Comparison of ENCODE assay signal across 26 mouse cellular contexts in genomic region chr2:50822738-50823137, GRCm38 (mm10).
A peak's percentile ranks its signal among the peaks of the same experiment; 100 is the strongest.
DNase-seq lines count a peak whose midpoint lies in the region; ATAC-seq and TF ChIP-seq lines count a peak whose summit lies in the region.
"Had no signal": no experiment of that assay in that cellular context is flagged by ENCODE, and none has a peak within 500 bp of the region (broad histone marks: within the 10 kb centered on the region; RNA-seq: fewer than 3 reads in every experiment).

No protein-coding gene starts in this region.

- no peak overlapping the region for H3K4me3 ChIP-seq in liver, adult 2 months (ENCODE audit: insufficient read depth, low read depth, low read length)
- no peak overlapping the region for H3K4me3 ChIP-seq in liver, embryonic 12.5 days
- H3K4me3 ChIP-seq in lung, embryonic 16.5 days (ENCODE audit: low read length) = no peak overlapping the region
- no peak overlapping the region for H3K4me3 ChIP-seq in lung, adult 2 months (replicated peaks; ENCODE audit: extremely low read depth, low read depth, low read length)
- no peak overlapping the region for H3K4me3 ChIP-seq in heart, embryonic 11.5 days (ENCODE audit: low read depth, low read length)
- H3K4me3 ChIP-seq: embryonic facial prominence, embryonic 12.5 days; embryonic facial prominence, embryonic 15.5 days; erythroblast, embryonic 14.5 days; forebrain, embryonic 10.5 days; forebrain, embryonic 12.5 days had no signal

- H3K79me2 ChIP-seq in liver, adult 2 months (ENCODE audit: control insufficient read depth, insufficient read depth, low read length) = no peaks in the 10 kb centered on the region

- H3K9me3 ChIP-seq in liver, embryonic 12.5 days (replicated peaks) = no peaks in the 10 kb centered on the region
- H3K9me3 ChIP-seq in lung, embryonic 16.5 days (ENCODE audit: control insufficient read depth, low read length) = no peaks in the 10 kb centered on the region
- no peaks in the 10 kb centered on the region for H3K9me3 ChIP-seq in heart, embryonic 11.5 days (replicated peaks; ENCODE audit: control insufficient read depth, low read length)
- H3K9me3 ChIP-seq: embryonic facial prominence, embryonic 12.5 days; embryonic facial prominence, embryonic 15.5 days; forebrain, embryonic 10.5 days; forebrain, embryonic 12.5 days had no signal

- no peak for TF ChIP-seq POLR2A in liver, adult 2 months (IDR thresholded peaks at IDR 0.05; ENCODE audit: extremely low read depth, insufficient read depth, low read length)
- no peak for TF ChIP-seq POLR2A in lung, adult 2 months (IDR thresholded peaks at IDR 0.05; ENCODE audit: borderline replicate concordance, extremely low read depth, low read depth, low read length)
- no peak for TF ChIP-seq POLR2A in brain, embryonic 14.5 days (IDR thresholded peaks at IDR 0.05; ENCODE audit: borderline replicate concordance, extremely low read depth, insufficient read depth, insufficient read length, poor library complexity, severe bottlenecking)

- peaks cover 2% of the 10 kb centered on the region; the same call in 1 of the 2 replicates for H3K4me1 ChIP-seq in liver, adult 2 months (ENCODE audit: control insufficient read depth, insufficient read depth, low read length)
- H3K4me1 ChIP-seq in liver, embryonic 12.5 days = no peaks in the 10 kb centered on the region
- peaks cover 6% of the 10 kb centered on the region for H3K4me1 ChIP-seq in lung, embryonic 16.5 days (replicated peaks; ENCODE audit: control insufficient read depth, insufficient read depth, low read length)
- H3K4me1 ChIP-seq in lung, adult 2 months (ENCODE audit: control insufficient read depth, insufficient read depth, low read length) = no peaks in the 10 kb centered on the region; the same call in 1 of the 2 replicates
- H3K4me1 ChIP-seq in heart, embryonic 11.5 days (ENCODE audit: control insufficient read depth, insufficient read depth, low read length) = no peaks in the 10 kb centered on the region
- H3K4me1 ChIP-seq: forebrain, embryonic 12.5 days had no signal

- H3K27ac ChIP-seq in liver, adult 2 months (replicated peaks; ENCODE audit: insufficient read depth, low read depth, low read length) = no peak overlapping the region
- no peak overlapping the region for H3K27ac ChIP-seq in liver, embryonic 12.5 days
- H3K27ac ChIP-seq in lung, embryonic 16.5 days (ENCODE audit: low read length) = peak overlapping the region; percentile 60
- H3K27ac ChIP-seq in heart, embryonic 11.5 days (ENCODE audit: low read depth, low read length) = no peak overlapping the region
- H3K27ac ChIP-seq: embryonic facial prominence, embryonic 12.5 days; embryonic facial prominence, embryonic 15.5 days; forebrain, embryonic 10.5 days; forebrain, embryonic 12.5 days had no signal

- no peak for ATAC-seq in liver, embryonic 12.5 days
- ATAC-seq in lung, embryonic 16.5 days (ENCODE audit: low read depth) = no peak
- no peak for ATAC-seq in heart, embryonic 11.5 days (replicated peaks; ENCODE audit: insufficient number of reproducible peaks, low FRiP score, low TSS enrichment)
- ATAC-seq: activated CD4-positive, CD25-positive, alpha-beta regulatory T cell, adult 4 months; forebrain, embryonic 14.5 days; forebrain, embryonic 16.5 days; Patski had no signal

- no peak overlapping the region for H3K9ac ChIP-seq in liver, adult 2 months (ENCODE audit: low read depth, low read length)
- no peak overlapping the region for H3K9ac ChIP-seq in liver, embryonic 12.5 days
- no peak overlapping the region for H3K9ac ChIP-seq in lung, embryonic 16.5 days (ENCODE audit: low read length)
- no peak overlapping the region for H3K9ac ChIP-seq in heart, embryonic 11.5 days (ENCODE audit: low read depth, low read length)
- H3K9ac ChIP-seq: embryonic facial prominence, embryonic 12.5 days; embryonic facial prominence, embryonic 15.5 days; forebrain, embryonic 12.5 days had no signal

- no peaks in the 10 kb centered on the region for H3K36me3 ChIP-seq in liver, adult 2 months (ENCODE audit: control insufficient read depth, insufficient read depth, low read length)
- H3K36me3 ChIP-seq in liver, embryonic 12.5 days = no peaks in the 10 kb centered on the region
- H3K36me3 ChIP-seq in lung, embryonic 16.5 days (ENCODE audit: control insufficient read depth, insufficient read depth, low read length) = no peaks in the 10 kb centered on the region
- no peaks in the 10 kb centered on the region for H3K36me3 ChIP-seq in heart, embryonic 11.5 days (ENCODE audit: control insufficient read depth, insufficient read depth, low read length)
- H3K36me3 ChIP-seq: embryonic facial prominence, embryonic 12.5 days; embryonic facial prominence, embryonic 15.5 days; forebrain, embryonic 10.5 days; forebrain, embryonic 12.5 days had no signal

- H3K4me2 ChIP-seq in liver, embryonic 12.5 days = no peak overlapping the region
- H3K4me2 ChIP-seq in lung, embryonic 16.5 days (ENCODE audit: low read depth, low read length) = no peak overlapping the region
- H3K4me2 ChIP-seq in heart, embryonic 11.5 days = no peak overlapping the region
- H3K4me2 ChIP-seq: embryonic facial prominence, embryonic 12.5 days; embryonic facial prominence, embryonic 15.5 days; forebrain, embryonic 12.5 days had no signal

- TF ChIP-seq CTCF in liver, adult 2 months (IDR thresholded peaks at IDR 0.05; ENCODE audit: low read depth, low read length) = no peak
- no peak for TF ChIP-seq CTCF in lung, adult 2 months (IDR thresholded peaks at IDR 0.05; ENCODE audit: insufficient read depth, low read length)
- TF ChIP-seq CTCF in brain, embryonic 14.5 days (IDR thresholded peaks at IDR 0.05; ENCODE audit: borderline replicate concordance, extremely low read depth, insufficient read depth, insufficient read length) = no peak

- H3K27me3 ChIP-seq in liver, adult 2 months (ENCODE audit: control insufficient read depth, insufficient read depth, low read length) = no peaks in the 10 kb centered on the region
- no peaks in the 10 kb centered on the region for H3K27me3 ChIP-seq in liver, embryonic 12.5 days (replicated peaks)
- H3K27me3 ChIP-seq in lung, embryonic 16.5 days (ENCODE audit: control insufficient read depth, insufficient read depth, low read depth, low read length) = no peaks in the 10 kb centered on the region
- H3K27me3 ChIP-seq in heart, embryonic 11.5 days (ENCODE audit: control insufficient read depth, insufficient read depth, low read length) = no peaks in the 10 kb centered on the region
- H3K27me3 ChIP-seq: embryonic facial prominence, embryonic 12.5 days; embryonic facial prominence, embryonic 15.5 days; forebrain, embryonic 12.5 days; Patski had no signal

- peak; percentile 26 for DNase-seq in liver, adult 2 months (ENCODE audit: extremely low read depth, low read depth, low spot score)
- DNase-seq in lung, adult 2 months = no peak
- peak; percentile 51 for DNase-seq in Muller cell, postnatal 12 days (ENCODE audit: inconsistent ontology term)
- peak; percentile 47 for DNase-seq in brain, embryonic 14.5 days (ENCODE audit: low read depth)
- DNase-seq: adrenal gland, adult 8-10 months; adrenal gland, postnatal 14 days; adrenal gland, postnatal 36 days; cerebellum, adult 11 months; cerebellum, adult 18-20 months; cerebellum, adult 8-10 months; cerebellum, adult 9-11 months; cerebellum, postnatal 14 days; cerebellum, postnatal 36 days; embryo, embryonic 11 days had no signal
